ENCODE assay signal across 21 mouse cellular contexts in the genomic region with DNA sequence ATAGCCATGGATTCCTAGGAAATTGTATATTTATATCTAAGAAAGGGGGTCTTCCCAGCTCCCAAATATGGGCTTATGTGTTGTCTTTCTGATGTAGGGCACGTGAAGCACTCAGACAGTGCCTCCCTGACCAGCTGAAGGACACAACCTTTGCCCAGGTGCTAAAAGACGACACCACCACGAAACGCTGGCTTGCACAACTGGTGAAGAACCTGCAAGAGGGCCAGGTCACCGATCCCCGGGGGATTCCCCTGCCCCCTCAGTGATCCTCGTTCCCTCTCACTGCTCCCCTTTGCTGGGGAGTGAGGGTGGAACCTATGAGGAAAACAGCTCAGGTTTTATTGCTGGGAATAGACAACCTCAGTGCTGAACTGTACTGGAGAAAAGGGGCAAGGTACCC. TPM values are rescaled to one million over a fixed set of nuclear protein-coding genes. Genes with fewer than 3 reads are reported as not detected.
"Had no signal": no experiment of that assay in that cellular context is flagged by ENCODE, and none has a peak within 500 bp of the region (broad histone marks: within the 10 kb centered on the region; RNA-seq: fewer than 3 reads in every experiment).

No protein-coding gene starts in this region.

- H3K4me3 ChIP-seq: left cerebral cortex, adult 2 months; megakaryocyte, embryonic 14.5 days; midbrain, embryonic 10.5 days; midbrain, embryonic 13.5 days; myocyte; neural tube, embryonic 13.5 days; stomach, embryonic 15.5 days had no signal

- H3K27ac ChIP-seq: kidney, postnatal 0 days; left cerebral cortex, adult 2 months; liver, embryonic 14.5 days; macrophage; midbrain, embryonic 10.5 days; midbrain, embryonic 13.5 days; neural tube, embryonic 13.5 days; stomach, embryonic 15.5 days had no signal

- H3K4me1 ChIP-seq: megakaryocyte, embryonic 14.5 days; midbrain, embryonic 10.5 days; midbrain, embryonic 13.5 days; neural tube, embryonic 13.5 days; stomach, embryonic 15.5 days had no signal

- H3K27me3 ChIP-seq: megakaryocyte, embryonic 14.5 days; midbrain, embryonic 13.5 days; neural tube, embryonic 13.5 days; stomach, embryonic 15.5 days had no signal

- H3K4me2 ChIP-seq: lung, embryonic 14.5 days; midbrain, embryonic 13.5 days; neural tube, embryonic 13.5 days; stomach, embryonic 15.5 days had no signal

- H3K9ac ChIP-seq: liver, embryonic 14.5 days; lung, embryonic 14.5 days; midbrain, embryonic 13.5 days; neural tube, embryonic 13.5 days; stomach, embryonic 15.5 days had no signal

- DNase-seq: layer of hippocampus, postnatal 36 days; lung, embryonic 14.5 days; retina, postnatal 1 day; right cerebral cortex, postnatal 25 days; spleen, adult 18-20 months; thymus, postnatal 25 days had no signal

- H3K9me3 ChIP-seq: megakaryocyte, embryonic 14.5 days; midbrain, embryonic 10.5 days; midbrain, embryonic 13.5 days; neural tube, embryonic 13.5 days; stomach, embryonic 15.5 days had no signal

- ATAC-seq: hindbrain, embryonic 16.5 days; inflammation-experienced regulatory T-cells, adult 6 months; intestine, embryonic 16.5 days; lung, postnatal 0 days; midbrain, embryonic 13.5 days; midbrain, embryonic 16.5 days had no signal

RNA-seq across cellular contexts. Expression of a gene that starts 14.1 kb away (rescaled TPM):
- polyA plus RNA-seq: macrophage had no signal
